Mouse (Mus musculus): Measurements from ENCODE around the gene Asic2. TPM values are rescaled to one million over a fixed set of nuclear protein-coding genes. Genes with fewer than 3 reads are reported as not detected.

Asic2 gene
- polyA plus RNA-seq, 1 experiment from 2014 or later, result 7.7 TPM

- H3K4me2 ChIP-seq, result no peak overlapping the region
- no peak for ATAC-seq (ENCODE audit: low FRiP score)
- WGBS, result 92% methylated on average over 5 of the region's 5 CpGs
- peaks cover 10% of the 10 kb centered on the region for H3K4me1 ChIP-seq (replicated peaks)
- no peak overlapping the region for H3K27ac ChIP-seq
- no peaks in the 10 kb centered on the region for H3K9me3 ChIP-seq
- H3K36me3 ChIP-seq, result no peaks in the 10 kb centered on the region
- no peak overlapping the region for H3K9ac ChIP-seq
- H3K4me3 ChIP-seq, result no peak overlapping the region
- H3K27me3 ChIP-seq, result 0 out of 2 replicates have a peak, but pooled peaks cover 3% of the 10 kb centered on the region
These were observed 475.9 kb downstream of the Asic2 start for GRCm38 (mm10) chr11:81492351-81492750.

- no peaks in the 10 kb centered on the region for H3K9me3 ChIP-seq
- no peaks in the 10 kb centered on the region for H3K36me3 ChIP-seq
- no peak for ATAC-seq (ENCODE audit: low FRiP score)
- H3K4me2 ChIP-seq, result no peak overlapping the region
- no peaks in the 10 kb centered on the region for H3K27me3 ChIP-seq
- H3K4me3 ChIP-seq, result no peak overlapping the region
- no peaks in the 10 kb centered on the region for H3K4me1 ChIP-seq (replicated peaks)
- no peak overlapping the region for H3K9ac ChIP-seq
- H3K27ac ChIP-seq, result no peak overlapping the region
- WGBS, result 94% methylated on average over 1 of the region's 1 CpGs
These were observed 479.0 kb downstream of the Asic2 start for GRCm38 (mm10) chr11:81489144-81489735.

DNA sequence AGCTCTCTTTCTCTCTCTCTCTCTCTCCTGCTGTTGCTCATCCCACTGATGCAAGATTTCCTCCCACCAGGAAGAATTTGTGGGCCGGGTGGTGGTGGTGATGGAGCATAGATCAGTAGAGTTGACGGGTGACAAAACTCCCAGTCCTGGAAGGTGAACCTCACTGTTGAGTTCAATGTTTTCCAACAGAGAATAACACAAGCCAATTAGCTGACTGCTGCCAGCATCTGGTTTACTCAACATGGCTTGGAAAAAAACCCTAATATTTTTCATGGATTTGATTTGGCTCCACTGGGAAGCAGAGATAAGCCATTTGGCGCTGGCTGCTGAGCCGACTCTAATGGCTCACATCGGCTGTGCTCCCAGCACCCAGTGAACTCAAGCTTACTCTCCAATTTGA, 479.6 kb downstream of the Asic2 start:
- no peak overlapping the region for H3K4me2 ChIP-seq
- no peak overlapping the region for H3K4me3 ChIP-seq
- no peaks in the 10 kb centered on the region for H3K4me1 ChIP-seq (replicated peaks)
- ATAC-seq (ENCODE audit: low FRiP score), result no peak
- 87% methylated on average over 5 of the region's 5 CpGs for WGBS
- no peak overlapping the region for H3K27ac ChIP-seq
- H3K36me3 ChIP-seq, result no peaks in the 10 kb centered on the region
- no peaks in the 10 kb centered on the region for H3K9me3 ChIP-seq
- no peaks in the 10 kb centered on the region for H3K27me3 ChIP-seq
- no peak overlapping the region for H3K9ac ChIP-seq

DNA sequence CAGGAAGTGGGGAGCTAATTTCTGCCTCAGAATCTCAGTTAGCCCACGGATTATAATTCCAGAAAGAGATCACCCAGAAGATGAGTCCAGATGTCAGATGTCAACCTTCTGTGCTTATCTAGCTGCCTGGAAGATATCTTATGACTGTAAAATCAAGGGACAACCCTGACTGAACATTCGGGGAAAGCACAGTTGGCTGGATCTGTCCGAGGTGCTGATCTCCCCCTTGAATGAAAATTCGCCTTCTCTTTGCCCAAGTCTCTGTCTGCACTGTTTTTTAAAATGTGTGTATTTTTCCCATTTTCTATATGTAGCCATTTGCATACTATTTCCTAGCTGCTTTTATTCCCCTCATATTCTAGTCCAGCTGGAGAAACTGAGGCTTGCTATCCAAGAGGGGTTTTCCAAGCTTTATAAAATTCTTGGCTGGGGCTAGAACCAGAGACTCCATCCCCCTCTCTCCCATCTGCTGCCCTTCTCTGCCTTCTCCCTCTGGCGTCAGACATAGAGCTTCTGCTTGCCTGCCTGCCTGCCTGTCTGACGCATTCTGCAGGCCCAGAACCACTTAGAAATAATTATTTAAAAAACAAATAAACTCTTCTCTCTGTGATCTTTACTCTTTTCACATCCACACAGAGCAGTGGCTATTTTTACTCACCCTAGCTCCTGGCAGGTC, 481.9 kb downstream of the Asic2 start:
- H3K9me3 ChIP-seq, result 0 out of 2 replicates have a peak, but pooled peaks cover 3% of the 10 kb centered on the region
- no peaks in the 10 kb centered on the region for H3K4me1 ChIP-seq (replicated peaks)
- H3K4me2 ChIP-seq, result no peak overlapping the region
- 22% methylated on average over 6 of the region's 6 CpGs for WGBS
- H3K9ac ChIP-seq, result no peak overlapping the region
- no peaks in the 10 kb centered on the region for H3K27me3 ChIP-seq
- ATAC-seq (ENCODE audit: low FRiP score), result no peak
- no peak overlapping the region for H3K4me3 ChIP-seq
- H3K36me3 ChIP-seq, result no peaks in the 10 kb centered on the region
- H3K27ac ChIP-seq, result no peak overlapping the region

DNA sequence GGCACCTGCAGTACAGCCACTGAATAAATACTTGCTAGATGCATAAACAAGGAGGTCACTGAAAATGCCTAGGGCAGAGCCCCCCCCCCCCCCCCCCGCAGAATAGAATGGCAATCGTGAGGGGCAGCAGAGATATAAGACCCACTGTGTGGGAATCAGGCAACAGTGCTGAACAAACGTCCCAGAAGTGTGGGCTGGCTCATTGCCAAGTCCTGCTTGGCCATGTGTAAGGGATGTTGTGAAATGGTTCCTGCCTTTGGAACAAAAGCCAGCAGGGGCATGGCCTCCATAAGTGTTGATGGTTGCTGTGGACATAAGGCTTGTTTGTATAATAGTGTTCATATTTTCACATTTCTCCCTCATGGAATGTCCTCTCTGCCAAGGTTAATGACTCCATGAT, 487.1 kb downstream of the Asic2 start:
- H3K36me3 ChIP-seq, result no peaks in the 10 kb centered on the region
- no peak overlapping the region for H3K4me2 ChIP-seq
- H3K27ac ChIP-seq, result no peak overlapping the region
- no peak overlapping the region for H3K9ac ChIP-seq
- H3K27me3 ChIP-seq, result no peaks in the 10 kb centered on the region
- no peak for ATAC-seq (ENCODE audit: low FRiP score)
- H3K4me3 ChIP-seq, result no peak overlapping the region
- H3K4me1 ChIP-seq (replicated peaks), result no peaks in the 10 kb centered on the region
- 0 out of 2 replicates have a peak, but pooled peaks cover 3% of the 10 kb centered on the region for H3K9me3 ChIP-seq
- 45% methylated on average over 3 of the region's 3 CpGs for WGBS

DNA sequence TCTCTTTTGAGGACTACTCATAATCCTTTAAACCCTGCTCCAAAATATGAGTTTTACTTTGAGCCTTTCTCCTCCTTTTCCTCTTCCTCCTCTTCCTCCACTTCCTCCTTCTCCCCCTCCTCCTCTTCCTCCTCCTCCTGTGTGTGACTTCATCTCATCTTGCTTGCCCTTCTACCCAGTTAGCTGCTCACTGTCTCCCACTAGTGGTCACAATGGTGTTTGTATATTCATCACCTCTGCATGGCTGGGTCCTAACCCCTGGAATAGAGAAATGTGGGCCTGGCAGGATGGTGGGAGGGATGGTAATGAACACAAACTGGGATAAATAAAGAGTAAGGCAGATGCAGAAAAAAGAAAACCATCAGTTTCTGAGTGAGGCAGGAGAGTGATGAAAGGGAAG, 492.0 kb downstream of the Asic2 start:
- Histone ChIP-seq H3K9ac (no peak overlapping the region), H3K27ac (no peak overlapping the region), H3K9me3 (no peaks in the 10 kb centered on the region), H3K36me3 (no peaks in the 10 kb centered on the region), H3K4me2 (no peak overlapping the region), H3K27me3 (no peaks in the 10 kb centered on the region), H3K4me1 (replicated peaks) (no peaks in the 10 kb centered on the region), H3K4me3 (no peak overlapping the region)
- no peak for ATAC-seq (ENCODE audit: low FRiP score)

DNA sequence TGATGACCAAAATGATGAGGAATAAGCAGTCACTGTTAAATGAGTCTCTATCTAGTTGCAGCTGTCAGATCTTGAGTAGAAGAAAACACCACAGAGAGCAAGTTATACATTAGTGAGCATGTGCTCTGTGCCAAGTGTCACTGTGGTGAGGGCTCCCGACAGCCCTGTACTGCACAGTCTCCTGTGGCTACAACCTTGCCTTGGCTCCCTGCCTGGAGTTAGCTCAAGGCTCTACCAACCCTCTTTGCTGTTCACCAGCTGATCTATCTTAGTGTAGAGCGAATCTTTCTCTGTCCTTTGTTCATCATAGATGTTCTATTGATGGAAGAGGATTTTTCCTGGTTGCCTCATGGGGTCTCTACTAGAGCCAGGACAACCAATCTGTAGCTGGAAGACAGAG, 494.1 kb downstream of the Asic2 start:
- Histone ChIP-seq H3K4me2 (no peak overlapping the region), H3K9me3 (no peaks in the 10 kb centered on the region)
- 75% methylated on average over 2 of the region's 2 CpGs for WGBS

DNA sequence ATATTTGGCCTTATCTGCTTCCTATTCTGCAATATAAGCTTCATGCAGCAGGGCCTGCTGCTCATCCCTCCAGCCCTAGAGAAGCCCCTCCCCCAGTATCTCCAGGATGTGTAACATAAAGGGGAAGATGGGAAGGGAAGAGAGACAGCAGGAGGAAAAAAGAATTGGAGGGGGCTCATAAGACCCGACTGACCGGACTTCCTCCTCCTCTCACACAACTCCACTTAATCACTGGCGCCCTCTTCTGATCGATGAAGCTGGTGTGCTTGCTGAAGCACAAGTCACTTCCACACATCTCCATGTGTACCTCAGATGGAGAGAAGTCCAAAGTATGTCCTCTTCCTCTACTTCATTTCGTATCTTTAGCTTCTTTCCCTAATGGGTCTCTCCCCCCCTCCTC, 506.1 kb downstream of the Asic2 start:
- H3K27me3 ChIP-seq, result no peaks in the 10 kb centered on the region
- no peak overlapping the region for H3K4me2 ChIP-seq
- no peak overlapping the region for H3K4me3 ChIP-seq
- WGBS, result 7% methylated on average over 5 of the region's 5 CpGs
- no peak overlapping the region for H3K27ac ChIP-seq
- H3K36me3 ChIP-seq, result no peaks in the 10 kb centered on the region
- no peak overlapping the region for H3K9ac ChIP-seq
- peaks cover 5% of the 10 kb centered on the region; the same call in 1 of the 2 replicates for H3K4me1 ChIP-seq (replicated peaks)
- no peak for ATAC-seq (ENCODE audit: low FRiP score)
- no peaks in the 10 kb centered on the region for H3K9me3 ChIP-seq

More for the DNA sequence above, 494.1 kb downstream of the Asic2 start:
- H3K9ac ChIP-seq, result no peak overlapping the region
- no peak overlapping the region for H3K27ac ChIP-seq
- no peaks in the 10 kb centered on the region for H3K4me1 ChIP-seq (replicated peaks)
- no peak overlapping the region for H3K4me3 ChIP-seq
- H3K36me3 ChIP-seq, result no peaks in the 10 kb centered on the region
- no peak for ATAC-seq (ENCODE audit: low FRiP score)
- H3K27me3 ChIP-seq, result no peaks in the 10 kb centered on the region

- no peak overlapping the region for H3K4me2 ChIP-seq
- H3K9ac ChIP-seq, result no peak overlapping the region
- WGBS, result 13% methylated on average over 4 of the region's 4 CpGs
- ATAC-seq (ENCODE audit: low FRiP score), result no peak
- no peaks in the 10 kb centered on the region for H3K27me3 ChIP-seq
- no peaks in the 10 kb centered on the region for H3K36me3 ChIP-seq
- H3K27ac ChIP-seq, result no peak overlapping the region
- H3K4me1 ChIP-seq (replicated peaks), result peaks cover 6% of the 10 kb centered on the region; the same call in 1 of the 2 replicates
- no peaks in the 10 kb centered on the region for H3K9me3 ChIP-seq
- H3K4me3 ChIP-seq, result no peak overlapping the region
These were observed 506.5 kb downstream of the Asic2 start for GRCm38 (mm10) chr11:81461748-81462147.

DNA sequence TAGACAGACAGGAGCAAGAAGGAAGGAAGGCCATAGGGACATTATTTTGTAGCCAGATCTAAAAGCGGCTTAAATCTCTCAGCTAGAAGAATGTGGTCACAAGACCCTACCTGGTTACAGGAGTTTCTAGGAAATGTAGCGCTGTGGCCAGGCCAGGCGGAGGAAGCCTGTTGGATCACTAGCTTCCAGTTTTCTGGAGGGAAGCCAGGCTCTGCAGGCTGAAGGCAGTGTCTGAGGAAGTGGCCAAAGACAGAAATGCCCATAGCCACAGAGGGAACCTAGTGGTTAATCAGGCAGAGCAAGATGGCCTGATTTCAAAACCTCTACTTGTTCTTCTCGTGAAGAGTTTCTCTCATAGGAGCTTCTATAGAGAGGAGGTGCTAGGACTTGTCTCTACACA, 513.3 kb downstream of the Asic2 start:
- Histone ChIP-seq H3K9me3 (no peaks in the 10 kb centered on the region), H3K9ac (no peak overlapping the region), H3K27me3 (no peaks in the 10 kb centered on the region), H3K36me3 (no peaks in the 10 kb centered on the region), H3K4me2 (no peak overlapping the region), H3K4me3 (no peak overlapping the region), H3K27ac (peak overlapping the region; percentile 83), H3K4me1 (replicated peaks) (peaks cover 29% of the 10 kb centered on the region)
- ATAC-seq (ENCODE audit: low FRiP score), result no peak
- 88% methylated on average over 4 of the region's 4 CpGs for WGBS

DNA sequence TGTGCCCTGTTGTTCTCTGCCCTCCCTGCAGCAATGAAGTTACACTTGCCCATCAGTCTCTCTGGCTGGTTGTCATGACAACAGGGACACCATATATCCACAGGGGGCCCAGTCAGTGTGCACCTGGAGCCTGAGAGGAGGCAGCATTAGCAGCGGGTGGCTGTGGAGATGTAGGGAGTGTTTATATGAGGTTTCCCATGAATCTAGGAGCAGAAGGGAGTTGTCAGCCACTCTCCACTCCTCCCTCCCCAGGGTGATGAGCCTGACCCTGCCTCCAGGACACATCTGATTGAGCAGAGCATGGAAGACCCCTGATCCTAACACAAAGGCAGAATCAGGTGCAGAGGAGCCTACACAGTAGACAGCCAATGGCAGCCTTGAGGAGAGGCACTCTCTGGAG, 514.1 kb downstream of the Asic2 start:
- H3K4me1 ChIP-seq (replicated peaks), result peaks cover 31% of the 10 kb centered on the region
- H3K4me3 ChIP-seq, result no peak overlapping the region
- 17% methylated on average over 1 of the region's 1 CpGs for WGBS
- peak overlapping the region; percentile 83 for H3K27ac ChIP-seq
- no peaks in the 10 kb centered on the region for H3K9me3 ChIP-seq
- no peak overlapping the region for H3K9ac ChIP-seq
- no peaks in the 10 kb centered on the region for H3K27me3 ChIP-seq
- H3K36me3 ChIP-seq, result no peaks in the 10 kb centered on the region
- no peak overlapping the region for H3K4me2 ChIP-seq
- ATAC-seq (ENCODE audit: low FRiP score), result peak; percentile 63

DNA sequence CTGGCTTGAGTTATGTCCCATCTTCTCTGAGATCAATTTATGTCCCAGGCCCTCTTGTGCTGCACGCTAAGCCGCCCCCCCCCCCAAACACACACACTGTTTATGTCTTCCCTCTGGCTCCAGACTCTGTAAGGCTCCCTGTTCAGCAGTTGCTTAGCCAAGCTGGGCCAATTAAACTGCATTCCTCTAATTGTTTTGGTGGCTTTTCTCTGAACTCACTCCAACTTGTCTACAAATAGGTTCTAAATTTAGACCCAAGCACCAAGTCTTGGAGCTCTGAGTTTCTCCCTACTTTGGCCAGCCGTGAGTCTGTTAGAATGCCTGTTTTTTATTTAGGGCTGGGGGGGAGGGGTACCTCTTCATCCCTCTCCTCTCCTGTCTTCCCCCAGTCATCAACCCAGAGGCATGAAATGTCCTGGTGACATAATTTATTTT, 519.0 kb downstream of the Asic2 start:
- no peak overlapping the region for H3K9ac ChIP-seq
- H3K4me3 ChIP-seq, result no peak overlapping the region
- H3K27me3 ChIP-seq, result no peaks in the 10 kb centered on the region
- H3K27ac ChIP-seq, result no peak overlapping the region
- no peak for ATAC-seq (ENCODE audit: low FRiP score)
- WGBS, result 46% methylated on average over 3 of the region's 3 CpGs
- H3K36me3 ChIP-seq, result no peaks in the 10 kb centered on the region
- peaks cover 20% of the 10 kb centered on the region for H3K4me1 ChIP-seq (replicated peaks)
- no peak overlapping the region for H3K4me2 ChIP-seq
- no peaks in the 10 kb centered on the region for H3K9me3 ChIP-seq

GRCm38 (mm10) chr11:81446347-81446746, 521.9 kb downstream of the Asic2 start:
- 64% methylated on average over 1 of the region's 1 CpGs for WGBS

More at GRCm38 (mm10) chr11:81446347-81446746, 521.9 kb downstream of the Asic2 start:
- Histone ChIP-seq H3K27ac (no peak overlapping the region), H3K4me1 (replicated peaks) (0 out of 2 replicates have a peak, but pooled peaks cover 3% of the 10 kb centered on the region), H3K9ac (no peak overlapping the region), H3K9me3 (no peaks in the 10 kb centered on the region), H3K4me2 (no peak overlapping the region), H3K36me3 (no peaks in the 10 kb centered on the region), H3K27me3 (no peaks in the 10 kb centered on the region), H3K4me3 (no peak overlapping the region)
- ATAC-seq (ENCODE audit: low FRiP score), result no peak
